Mouse (Mus musculus): ENCODE results near the gene Als2cl.

DNA sequence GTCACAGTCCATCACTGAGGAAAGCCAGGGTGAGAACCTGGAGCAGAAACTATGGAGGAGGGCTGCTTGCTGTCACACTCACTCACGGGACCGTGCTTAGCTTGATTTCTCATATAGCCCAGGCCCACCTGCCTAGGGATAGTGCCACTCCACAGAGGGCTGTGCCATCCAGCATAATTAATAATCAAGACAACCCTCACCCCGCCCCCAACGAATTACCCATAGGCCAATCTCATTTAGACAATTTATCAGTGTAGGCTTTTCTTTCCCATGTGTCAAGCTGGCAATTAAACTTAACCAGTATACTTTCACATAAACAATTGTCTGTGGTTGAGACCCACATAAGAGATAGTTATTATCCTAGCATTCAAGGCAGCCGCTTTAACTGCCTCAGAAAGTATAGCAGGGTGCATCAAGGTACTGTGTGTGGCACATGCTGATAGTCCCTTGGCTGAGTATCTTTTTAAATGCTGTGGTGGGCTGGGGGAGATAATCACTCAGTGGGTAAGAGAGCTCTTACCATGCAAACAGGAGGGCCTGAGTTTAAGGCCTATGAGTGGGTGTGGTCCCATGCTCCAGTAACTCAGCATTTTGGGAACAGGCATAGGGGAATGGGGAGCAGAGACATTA is 20.6 kb upstream of the Als2cl start:
- TF ChIP-seq CTCF (IDR thresholded peaks at IDR 0.05; ENCODE audit: low read depth, low read length): no peak
- no peak for TF ChIP-seq POLR2A (IDR thresholded peaks at IDR 0.05; ENCODE audit: extremely low read depth, insufficient read depth, low read length)
